Mouse (Mus musculus) liver, postnatal 0 days (tissue): Measurements from ENCODE around the gene Nsmce1.

Experiments used
- CTCF ChIP-seq: sonication (generic); IDR thresholded peaks from 2 replicates; pipeline ENCODE4 v1.5.1; 2016; ENCODE audit warnings: antibody characterized with exemption, low read depth
- EP300 ChIP-seq: IDR thresholded peaks from 2 replicates; pipeline ENCODE4 v1.6.1; 2016; ENCODE audit warnings: antibody characterized with exemption, low read depth, mild to moderate bottlenecking

DNA sequence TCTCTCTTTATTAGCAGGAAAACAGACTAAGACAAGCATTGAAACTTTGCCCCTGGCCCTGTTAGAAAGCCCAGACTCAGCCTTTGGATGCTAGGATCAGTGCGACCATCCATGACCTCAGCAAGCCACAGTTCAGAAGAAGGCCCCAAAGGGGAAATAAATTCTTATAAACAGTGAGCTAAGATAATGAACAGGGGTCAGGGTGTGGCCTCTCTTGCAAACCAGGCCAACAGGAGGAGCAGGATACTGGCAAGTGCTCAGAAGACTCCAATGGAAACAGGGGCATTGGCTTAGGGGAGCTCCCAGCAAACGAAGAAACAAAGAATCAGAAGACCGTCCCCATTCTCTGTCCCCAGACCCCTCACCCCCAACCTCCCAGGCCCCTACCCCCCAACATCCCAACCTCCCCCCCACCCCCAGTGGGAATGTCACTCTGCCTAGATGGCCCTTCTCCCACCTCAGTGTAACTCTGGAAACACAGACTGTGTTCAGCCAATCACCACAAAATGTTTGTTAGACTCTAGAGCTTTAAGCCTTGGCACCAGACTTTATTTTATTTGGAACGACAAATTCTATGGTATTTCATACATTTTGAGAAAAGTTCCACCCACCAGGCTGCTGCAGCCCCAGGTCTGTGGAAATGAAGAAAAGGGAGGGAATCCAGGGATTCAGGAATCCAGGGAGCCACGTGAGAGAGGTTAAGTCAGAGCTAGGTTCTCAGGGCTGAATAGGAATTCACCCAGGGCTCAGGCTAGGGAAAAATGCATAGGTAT, 23.9 kb upstream of the Nsmce1 start:
- TF ChIP-seq CTCF, result no peak
- no peak for TF ChIP-seq EP300
